16 mouse cellular contexts compared by ENCODE assay signal in the genomic region with DNA sequence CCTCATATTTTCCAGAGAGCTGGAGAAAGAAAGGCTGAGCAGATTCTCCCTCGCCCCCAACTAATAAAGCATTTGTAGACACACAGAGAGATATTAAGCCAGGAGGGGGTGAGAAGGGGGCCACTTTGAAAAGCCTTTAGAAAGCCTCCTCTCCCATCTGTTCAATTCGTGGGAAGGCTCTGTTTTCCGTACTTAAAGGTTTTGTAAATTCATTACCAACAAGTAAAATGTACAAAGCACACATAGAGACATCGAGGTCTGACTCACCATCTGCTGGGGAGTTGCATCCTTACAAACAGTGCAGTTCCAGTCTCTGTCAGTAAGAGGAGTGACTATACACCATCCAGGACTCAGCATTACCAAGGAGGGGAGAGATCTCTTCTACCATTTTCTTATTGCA.
A peak's percentile ranks its signal among the peaks of the same experiment; 100 is the strongest.
DNase-seq lines count a peak whose midpoint lies in the region.
"Had no signal": no experiment of that assay in that cellular context is flagged by ENCODE, and none has a peak within 500 bp of the region (broad histone marks: within the 10 kb centered on the region; RNA-seq: fewer than 3 reads in every experiment).

No protein-coding gene starts in this region.

- intact Hi-C loops in heart, postnatal 14 days (cut with DNase I): no loop called here
- intact Hi-C loops in gastrocnemius, postnatal 36 days (cut with DNase I): no loop called here

- peak; percentile 52 for DNase-seq in heart, adult 11 months
- no peak for DNase-seq in heart, postnatal 14 days
- peak; percentile 7 for DNase-seq in MN1 (ENCODE audit: low spot score)
- DNase-seq in brain, adult 2 months (ENCODE audit: low read depth, low spot score): peak; percentile 72
- DNase-seq in layer of hippocampus, adult 9-11 months: peak; percentile 64
- DNase-seq in gastrocnemius, postnatal 36 days: no peak
- no peak for DNase-seq in testis, postnatal 10 days (ENCODE audit: low spot score)
- DNase-seq: adrenal gland, adult 8-10 months; embryo, embryonic 11 days; gastrocnemius, adult 2 months; heart, adult 18-20 months; heart, postnatal 36 days; kidney, adult 9 months; kidney, postnatal 4 days; liver; thymus, adult 2 months had no signal

Comparison
In these comparisons a context has a peak if more than half of its experiments do, and no peak if none do; other contexts are left out.
1. DNase-seq: peak in heart, adult 11 months (single experiment), MN1 (single experiment), brain, adult 2 months (single experiment) and layer of hippocampus, adult 9-11 months (single experiment); none in heart, postnatal 14 days (0 of 2), gastrocnemius, postnatal 36 days (0 of 2) and testis, postnatal 10 days (single experiment).